Mouse (Mus musculus): ENCODE results near the gene P2rx7.

GRCm38 (mm10) chr5:122622526-122622925 is 21.2 kb upstream of the P2rx7 start:
- TF ChIP-seq MAX (IDR thresholded peaks at IDR 0.05) (no peak), MYOG (IDR thresholded peaks at IDR 0.05; ENCODE audit: control insufficient read depth, extremely low read depth, insufficient read length) (no peak), CTCF (IDR thresholded peaks at IDR 0.05; ENCODE audit: control insufficient read depth, insufficient read depth, insufficient read length) (no peak), MYOD1 (IDR thresholded peaks at IDR 0.05; ENCODE audit: control insufficient read depth, insufficient read length, low read depth) (no peak), CEBPB (IDR thresholded peaks at IDR 0.05; ENCODE audit: low read depth) (no peak)
